Mouse (Mus musculus) midbrain, postnatal 0 days (tissue): ENCODE results near the gene 4930512M02Rik. TPM values are rescaled to one million over a fixed set of nuclear protein-coding genes. Genes with fewer than 3 reads are reported as not detected.

Experiments
- ATAC-seq: fragments of 200-750 bp; cut with Nextera tagmentation; 2 replicates; pipeline ENCODE4 v1.8.0; 2017; ENCODE audit warnings: moderate number of reproducible peaks, mild to moderate bottlenecking, moderate TSS enrichment, moderate library complexity; ENCODE audit not compliant: low FRiP score
- DNase-seq: peaks from one replicate; pipeline ENCODE4 v3.0.0-alpha.2; 2015; ENCODE audit warnings: low spot score
- H3K27ac ChIP-seq: fragments of 300-500 bp; sonication (generic); 2 replicates; pipeline ENCODE4 v1.5.1; 2014; ENCODE audit warnings: low read depth, mild to moderate bottlenecking, low read length, mixed read lengths
- H3K27me3 ChIP-seq: fragments of 300-500 bp; sonication (generic); 2 replicates; pipeline ENCODE4 v1.6.1; 2014; ENCODE audit warnings: low read length, control low read depth, mixed read lengths; ENCODE audit not compliant: insufficient read depth
- H3K36me3 ChIP-seq: fragments of 300-500 bp; sonication (generic); 2 replicates; pipeline ENCODE4 v1.6.1; 2014; ENCODE audit warnings: low read length, control low read depth, mixed read lengths; ENCODE audit not compliant: insufficient read depth
- H3K4me1 ChIP-seq: fragments of 300-500 bp; sonication (generic); 2 replicates; pipeline ENCODE4 v1.6.1; 2014; ENCODE audit warnings: mild to moderate bottlenecking, control low read depth, antibody characterized with exemption, low read length, mixed read lengths; ENCODE audit not compliant: insufficient read depth
- H3K4me2 ChIP-seq: fragments of 300-500 bp; sonication (generic); 2 replicates; pipeline ENCODE4 v1.6.1; 2014; ENCODE audit warnings: low read depth, mild to moderate bottlenecking, low read length, mixed read lengths; ENCODE audit not compliant: poor library complexity, severe bottlenecking
- H3K4me3 ChIP-seq: fragments of 300-500 bp; sonication (generic); 2 replicates; pipeline ENCODE4 v1.5.1; 2014; ENCODE audit warnings: low read depth, mild to moderate bottlenecking, low read length, moderate library complexity
- H3K9ac ChIP-seq: fragments of 300-500 bp; sonication (generic); replicated peaks from 2 replicates; pipeline ENCODE4 v1.6.1; 2014; ENCODE audit warnings: mild to moderate bottlenecking, low read length, moderate library complexity, mixed read lengths; ENCODE audit not compliant: poor library complexity, severe bottlenecking
- H3K9me3 ChIP-seq: fragments of 300-500 bp; sonication (generic); 2 replicates; pipeline ENCODE4 v1.6.1; 2016; ENCODE audit warnings: low read length, control low read depth
- CTCF ChIP-seq: IDR thresholded peaks from 2 replicates; pipeline ENCODE4 v1.5.1; 2016; ENCODE audit warnings: antibody characterized with exemption, mild to moderate bottlenecking
- WGBS: fragments of 180-500 bp; shearing (Covaris S2); extraction: QIAGEN DNeasy Blood & Tissue Kit; methylation state at CpG from one replicate; pipeline ENCODE4 v1.1.7; 2014; 5-methylcytosine and 5-hydroxymethylcytosine counted together
- polyA plus RNA-seq: library from polyadenylated mRNA; unstranded; fragments of >200 nt; fragmentation: Nextera tagmentation; extraction: Ambion mirVana; gene quantifications from 2 replicates; pipeline ENCODE4 v1.2.1, GENCODE M21; 2015
- total RNA-seq: library from RNA; depleted of rRNA; stranded (reverse); fragments of >200 nt; gene quantifications from 2 replicates; pipeline ENCODE4 v1.2.3, GENCODE M21; 2014

The 4930512M02Rik gene
- total and polyA plus RNA-seq, 2 experiments from 2014 or later = not detected

DNA sequence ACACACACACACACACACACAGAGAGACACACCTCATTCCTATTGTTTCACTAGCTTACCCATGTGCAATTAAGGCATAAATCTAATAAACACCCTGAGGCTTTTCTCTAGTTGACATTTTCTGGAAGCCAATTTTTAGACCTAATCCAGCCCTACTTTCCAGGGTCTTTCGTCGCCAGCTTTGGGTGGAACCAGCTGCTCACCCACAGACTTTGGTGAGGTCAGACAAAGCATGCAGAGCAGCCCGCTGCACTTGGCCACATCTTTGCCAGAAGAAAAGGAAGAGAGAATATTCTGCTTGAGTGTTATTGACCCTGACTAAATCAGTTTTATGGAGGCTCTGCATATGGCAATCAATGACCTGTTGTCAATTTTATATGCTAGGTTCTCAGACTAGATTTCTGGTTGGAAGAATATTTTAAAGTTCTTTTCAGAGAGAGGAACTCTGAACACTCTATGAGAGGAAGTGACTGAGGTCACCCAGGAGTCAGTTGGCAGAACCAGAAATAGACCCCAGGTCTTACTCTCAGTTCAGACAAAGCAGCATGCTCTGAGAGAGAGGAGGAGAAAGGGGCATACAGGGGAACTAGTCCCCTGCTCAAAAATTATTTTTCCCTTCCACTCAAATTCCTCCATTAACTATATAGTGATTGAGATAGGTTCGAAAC, 39.8 kb upstream of the 4930512M02Rik start:
- Histone ChIP-seq H3K9me3 (no peaks in the 10 kb centered on the region), H3K27ac (no peak overlapping the region), H3K36me3 (no peaks in the 10 kb centered on the region), H3K4me2 (no peak overlapping the region), H3K4me1 (no peaks in the 10 kb centered on the region), H3K9ac (no peak overlapping the region), H3K27me3 (no peaks in the 10 kb centered on the region), H3K4me3 (no peak overlapping the region)
- no peak for TF ChIP-seq CTCF
- no peak for DNase-seq
- ATAC-seq = no peak
- WGBS = 86% methylated on average over 4 of the region's 4 CpGs

DNA sequence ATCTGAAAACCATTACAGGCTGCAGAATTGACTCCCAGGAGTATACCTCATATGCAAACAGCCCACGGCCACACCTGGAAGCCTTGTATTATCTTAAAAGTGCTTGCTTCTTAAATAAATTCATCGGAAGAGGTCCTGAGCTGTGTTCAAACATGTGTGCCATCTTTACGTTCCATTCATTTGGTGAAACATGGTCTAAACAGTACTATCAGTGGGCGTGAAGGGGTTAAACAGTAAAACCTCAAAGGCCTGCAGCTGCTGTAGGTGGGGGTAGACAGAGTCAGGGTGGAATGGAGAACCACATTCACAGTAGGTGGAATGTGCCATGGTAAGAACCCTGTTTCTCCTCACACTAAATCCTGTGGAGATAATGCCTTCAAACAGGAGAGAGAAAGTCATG, 33.0 kb upstream of the 4930512M02Rik start:
- H3K27me3 ChIP-seq = no peaks in the 10 kb centered on the region
- H3K4me3 ChIP-seq = no peak overlapping the region
- H3K9ac ChIP-seq = no peak overlapping the region
- DNase-seq (no peak), ATAC-seq (no peak)
- H3K4me2 ChIP-seq = no peak overlapping the region
- no peaks in the 10 kb centered on the region for H3K36me3 ChIP-seq
- no peaks in the 10 kb centered on the region for H3K4me1 ChIP-seq
- no peaks in the 10 kb centered on the region for H3K9me3 ChIP-seq
- no peak overlapping the region for H3K27ac ChIP-seq
- no peak for TF ChIP-seq CTCF
- WGBS = 86% methylated on average over 4 of the region's 4 CpGs

DNA sequence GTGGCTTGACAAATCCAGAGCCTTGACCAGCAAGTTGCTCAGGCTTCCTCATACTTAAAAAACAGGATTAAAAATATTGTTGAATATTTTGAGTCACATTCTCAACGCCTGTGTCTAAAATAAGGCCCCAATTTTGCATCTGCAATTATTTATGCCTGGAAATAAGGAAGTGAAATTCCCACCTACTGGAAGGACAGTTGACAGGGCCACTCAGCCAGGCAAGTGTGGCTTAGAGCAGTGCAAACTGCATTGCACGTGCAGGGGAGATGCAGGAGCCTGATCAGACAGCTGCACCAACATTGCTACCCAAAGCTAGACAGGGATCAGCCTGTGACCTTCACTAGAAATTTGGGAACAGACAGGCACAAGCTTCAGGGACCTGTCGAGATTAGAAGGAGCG, 31.2 kb upstream of the 4930512M02Rik start:
- WGBS = 82% methylated on average over 4 of the region's 4 CpGs
- Histone ChIP-seq H3K27me3 (no peaks in the 10 kb centered on the region), H3K4me3 (no peak overlapping the region), H3K9me3 (no peaks in the 10 kb centered on the region), H3K4me1 (no peaks in the 10 kb centered on the region), H3K9ac (no peak overlapping the region), H3K4me2 (no peak overlapping the region), H3K27ac (no peak overlapping the region), H3K36me3 (no peaks in the 10 kb centered on the region)
- DNase-seq (no peak), ATAC-seq (no peak)
- TF ChIP-seq CTCF = no peak

DNA sequence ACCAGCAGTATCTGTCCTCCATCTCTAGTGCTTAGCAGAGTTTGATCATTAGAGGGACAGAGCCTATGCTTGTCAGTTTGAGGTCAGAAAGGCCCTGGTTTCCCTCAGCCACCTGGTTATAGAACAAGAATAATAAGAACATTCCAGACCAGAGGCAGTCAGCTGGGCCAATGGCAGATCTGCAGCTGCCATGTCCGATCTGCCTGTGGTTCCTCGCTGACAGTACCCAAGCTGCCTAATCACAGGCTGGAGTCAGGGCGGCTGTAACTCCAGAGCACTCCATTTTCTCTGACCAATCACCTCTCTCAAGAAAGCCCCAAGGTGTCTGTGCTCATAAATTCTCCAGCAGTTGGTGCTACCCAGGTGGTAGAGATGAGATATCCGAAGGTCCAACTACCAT, 30.0 kb upstream of the 4930512M02Rik start:
- DNase-seq = no peak
- H3K4me1 ChIP-seq = no peaks in the 10 kb centered on the region
- ATAC-seq = no peak
- no peak overlapping the region for H3K4me2 ChIP-seq
- H3K27me3 ChIP-seq = no peaks in the 10 kb centered on the region
- H3K4me3 ChIP-seq = no peak overlapping the region
- WGBS = 93% methylated on average over 4 of the region's 4 CpGs
- H3K9me3 ChIP-seq = no peaks in the 10 kb centered on the region
- TF ChIP-seq CTCF = no peak
- H3K36me3 ChIP-seq = no peaks in the 10 kb centered on the region
- no peak overlapping the region for H3K27ac ChIP-seq
- no peak overlapping the region for H3K9ac ChIP-seq

DNA sequence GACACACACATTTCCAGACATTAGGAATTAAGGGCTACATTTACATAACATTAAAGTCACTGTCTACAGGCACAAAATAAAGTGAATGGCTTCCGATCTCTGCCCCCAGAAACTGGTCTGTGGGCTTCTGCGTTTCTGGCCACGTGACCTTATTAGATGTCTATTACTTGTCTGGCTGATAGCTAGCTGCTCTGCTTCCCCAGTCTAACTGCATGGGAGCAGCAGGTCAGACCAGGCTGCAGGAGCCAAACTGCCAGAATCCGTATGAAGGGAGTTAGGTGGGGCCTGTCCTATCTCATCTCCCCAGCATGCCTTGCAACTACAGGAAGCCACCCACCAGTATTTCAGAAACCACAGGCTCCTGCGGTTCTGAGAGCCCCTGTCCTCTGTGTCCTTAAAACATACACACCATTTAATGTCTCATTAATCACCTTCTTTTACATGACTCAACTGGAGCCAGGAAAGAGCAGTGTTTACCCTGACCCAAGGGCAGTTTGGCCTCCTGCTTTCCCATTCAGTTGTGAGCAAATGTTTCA, 29.4 kb upstream of the 4930512M02Rik start:
- Histone ChIP-seq H3K27me3 (no peaks in the 10 kb centered on the region), H3K4me1 (no peaks in the 10 kb centered on the region), H3K9ac (no peak overlapping the region), H3K4me2 (no peak overlapping the region), H3K27ac (no peak overlapping the region), H3K9me3 (no peaks in the 10 kb centered on the region), H3K4me3 (no peak overlapping the region), H3K36me3 (no peaks in the 10 kb centered on the region)
- WGBS = 79% methylated on average over 5 of the region's 5 CpGs
- TF ChIP-seq CTCF = no peak
- ATAC-seq (no peak), DNase-seq (no peak)

DNA sequence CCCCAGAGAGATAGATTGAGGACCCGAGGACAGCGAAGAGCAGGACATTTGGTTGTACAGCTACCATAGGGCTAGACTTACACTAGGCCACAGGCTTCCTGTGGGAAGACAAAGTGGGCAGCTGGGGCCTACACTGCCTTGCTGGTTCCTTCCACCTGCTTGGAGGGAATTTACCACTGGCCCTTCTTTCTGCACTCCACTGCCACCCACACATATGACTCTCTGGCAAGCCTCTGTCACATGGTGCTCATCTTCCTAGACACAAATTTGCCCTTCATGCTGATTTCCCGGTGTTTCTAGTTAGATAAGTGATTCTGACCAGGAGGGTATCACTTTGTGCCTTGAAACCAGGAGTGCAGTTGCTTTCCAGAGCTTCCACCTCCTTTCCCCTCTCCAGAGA, 28.8 kb upstream of the 4930512M02Rik start:
- Histone ChIP-seq H3K27ac (no peak overlapping the region), H3K4me1 (no peaks in the 10 kb centered on the region), H3K4me3 (no peak overlapping the region), H3K27me3 (no peaks in the 10 kb centered on the region), H3K9ac (no peak overlapping the region), H3K9me3 (no peaks in the 10 kb centered on the region), H3K4me2 (no peak overlapping the region), H3K36me3 (no peaks in the 10 kb centered on the region)
- no peak for TF ChIP-seq CTCF
- DNase-seq = no peak
- WGBS = 84% methylated on average over 3 of the region's 3 CpGs
- ATAC-seq = no peak
